Mouse (Mus musculus) NIH3T3 (cell line): ENCODE measurements around the gene 1700025G04Rik.

Source experiments
- DNase-seq: peaks from one replicate; pipeline ENCODE4 v3.0.0-alpha.2; 2012; ENCODE audit warnings: low read depth

The 1700025G04Rik gene

DNA sequence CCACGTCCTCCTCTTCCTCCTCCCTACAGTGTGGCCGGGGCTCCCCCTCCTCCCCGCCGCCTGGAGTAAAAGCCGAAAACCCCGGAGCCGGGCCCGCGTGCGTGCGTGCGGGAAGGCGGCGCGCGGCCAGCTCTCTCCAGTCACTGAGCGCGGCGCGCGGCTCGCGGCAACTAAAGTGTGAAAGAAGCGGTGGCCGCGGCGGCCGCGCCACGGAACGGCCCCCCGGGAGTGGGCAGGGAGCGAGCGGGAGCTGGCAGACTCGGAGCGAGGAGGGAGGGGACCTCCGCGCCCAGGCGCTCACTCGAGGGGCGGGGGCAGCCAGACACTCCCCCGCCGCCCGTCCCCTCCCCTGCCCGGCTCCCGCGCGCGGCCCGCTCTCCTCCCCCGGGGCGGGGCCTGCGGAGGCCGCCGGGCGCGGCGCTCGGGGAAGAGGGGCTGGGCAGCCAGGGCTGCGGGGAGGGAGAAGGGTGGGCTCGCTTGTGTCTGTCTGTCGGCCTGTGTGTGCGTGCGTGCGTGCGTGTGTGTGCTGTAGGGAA, at the start of gene 1700025G04Rik:
TSS of gene 1700025G04Rik (minus strand) at position 108 of the 536 bp plus-strand sequence.
- DNase-seq, result peak; percentile 90

DNA sequence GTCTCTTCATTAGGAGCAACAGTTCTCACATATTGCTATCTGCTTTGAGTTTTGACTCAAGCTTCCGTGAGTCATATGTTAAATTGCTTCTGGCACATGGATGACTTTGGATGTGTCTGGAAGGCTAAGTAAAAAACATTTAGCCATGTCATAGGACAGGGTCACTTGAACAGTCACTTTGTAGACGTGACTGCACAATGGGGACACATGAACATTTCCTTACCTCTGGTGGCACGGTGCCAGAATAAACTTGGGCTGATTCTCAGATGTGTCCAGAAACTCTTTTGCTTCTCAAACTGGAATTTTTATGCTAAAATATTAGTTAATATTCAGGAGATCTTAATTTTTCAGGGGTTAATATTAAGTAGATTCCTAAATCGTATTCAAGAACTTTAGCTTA, 49.6 kb upstream of the 1700025G04Rik start:
- no peak for DNase-seq

DNA sequence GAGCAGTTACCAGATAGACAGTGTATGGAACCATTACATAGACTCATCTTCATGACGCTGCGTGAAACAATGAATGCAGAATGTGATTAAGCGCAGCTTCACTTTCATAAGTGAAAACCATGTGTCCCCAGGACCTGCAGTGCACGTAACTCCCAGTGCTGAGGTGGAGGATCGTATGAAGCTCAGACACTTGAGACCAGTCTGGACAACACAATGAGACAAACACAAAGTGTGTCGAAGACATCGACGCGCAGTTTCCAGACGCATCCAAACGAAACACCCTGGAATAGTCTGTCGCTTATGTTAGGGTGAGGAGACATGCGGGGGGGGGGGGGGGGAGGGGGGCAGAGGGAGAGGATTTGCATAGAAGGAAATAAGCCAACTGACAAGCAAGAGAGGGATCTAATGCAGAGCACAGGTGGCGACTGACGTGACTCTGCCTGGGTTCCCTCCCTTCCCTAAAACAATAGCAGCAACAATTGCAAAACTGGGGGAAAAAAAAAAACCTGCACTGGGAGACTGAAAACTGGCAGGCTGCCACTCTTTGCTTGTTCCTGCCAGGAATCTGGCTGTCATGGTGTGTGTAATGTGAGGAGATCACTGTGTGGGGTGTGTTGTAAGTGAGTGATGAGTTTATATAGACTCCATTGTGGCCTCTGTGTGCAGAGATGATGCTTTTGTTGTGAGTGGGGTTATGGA, 40.3 kb upstream of the 1700025G04Rik start:
- DNase-seq, result peak; percentile 79

DNA sequence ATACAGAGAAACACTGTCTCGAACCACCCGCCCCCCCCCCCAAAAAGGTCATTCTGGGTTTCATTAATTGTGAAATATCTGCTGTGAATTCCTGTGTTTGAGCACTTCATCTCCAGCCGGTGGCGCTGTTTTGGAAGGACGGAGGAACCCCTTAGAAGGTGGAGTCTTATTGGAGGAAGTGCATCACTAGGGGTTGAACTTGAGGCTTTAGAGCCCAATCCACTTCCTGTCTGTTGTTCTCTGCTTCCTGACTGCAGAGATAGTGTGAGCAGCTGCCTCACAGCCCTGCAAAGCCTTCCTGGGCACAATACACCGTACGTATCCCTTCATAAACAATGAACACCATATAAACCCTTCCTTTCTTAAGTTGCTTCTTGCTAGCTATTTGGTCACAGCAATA, 35.5 kb upstream of the 1700025G04Rik start:
- DNase-seq, result no peak

DNA sequence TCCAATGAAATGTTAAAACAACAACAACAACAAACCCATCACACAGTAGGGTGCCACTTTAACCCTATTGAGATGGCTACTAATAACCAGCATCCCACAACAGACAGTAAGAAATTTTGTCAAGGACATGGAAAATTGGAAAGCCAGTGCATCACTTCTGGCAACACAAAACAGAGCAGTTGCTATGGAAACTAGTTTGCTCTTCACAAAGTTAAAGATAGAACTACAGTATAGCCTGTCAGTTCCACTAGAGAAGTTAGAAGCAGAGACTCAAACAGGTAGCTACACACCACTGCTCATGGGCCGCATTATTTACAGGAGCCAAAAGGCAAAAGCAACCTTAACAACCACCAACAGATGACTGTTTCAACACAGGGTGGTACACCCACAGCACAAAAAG, 20.2 kb upstream of the 1700025G04Rik start:
- no peak for DNase-seq

DNA sequence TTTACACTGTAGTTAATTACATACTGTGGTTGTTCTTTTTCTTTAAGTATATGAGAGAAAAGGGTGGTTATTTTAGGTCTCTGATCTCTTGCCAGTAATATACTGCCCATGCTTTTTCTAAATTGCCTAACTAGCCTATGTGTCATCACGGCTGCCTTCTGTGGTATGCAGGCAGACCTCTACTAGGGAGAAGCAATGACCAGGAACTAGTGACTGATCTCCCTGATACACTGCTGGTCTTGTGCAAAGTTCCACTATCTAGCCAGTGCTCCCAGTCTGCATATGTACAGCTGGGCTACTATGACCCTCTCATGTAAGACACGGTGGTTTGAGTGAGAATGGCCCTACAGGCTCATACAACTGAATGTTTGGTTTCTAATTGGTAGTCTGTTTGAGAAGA, 16.2 kb upstream of the 1700025G04Rik start:
- DNase-seq, result peak; percentile 40

DNA sequence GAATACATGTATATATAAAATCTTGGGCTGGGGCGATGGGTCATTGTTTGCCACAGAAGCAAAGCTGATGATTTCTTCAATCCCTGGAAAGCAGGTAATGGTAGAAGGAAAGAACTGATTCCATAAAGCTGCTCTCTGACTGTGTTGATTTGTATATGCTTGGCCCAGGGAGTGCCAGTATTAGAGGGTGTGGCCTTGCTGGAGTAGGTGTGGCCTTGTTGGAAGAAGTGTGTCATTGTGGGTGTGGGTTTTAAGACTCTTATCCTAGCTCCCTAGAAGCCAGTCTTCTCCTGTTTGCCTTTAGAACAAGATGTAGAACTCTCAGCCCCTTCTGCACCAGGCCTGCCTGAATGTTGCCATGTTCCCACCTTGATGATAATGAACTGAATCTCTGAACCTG, 15.3 kb upstream of the 1700025G04Rik start:
- DNase-seq, result no peak

DNA sequence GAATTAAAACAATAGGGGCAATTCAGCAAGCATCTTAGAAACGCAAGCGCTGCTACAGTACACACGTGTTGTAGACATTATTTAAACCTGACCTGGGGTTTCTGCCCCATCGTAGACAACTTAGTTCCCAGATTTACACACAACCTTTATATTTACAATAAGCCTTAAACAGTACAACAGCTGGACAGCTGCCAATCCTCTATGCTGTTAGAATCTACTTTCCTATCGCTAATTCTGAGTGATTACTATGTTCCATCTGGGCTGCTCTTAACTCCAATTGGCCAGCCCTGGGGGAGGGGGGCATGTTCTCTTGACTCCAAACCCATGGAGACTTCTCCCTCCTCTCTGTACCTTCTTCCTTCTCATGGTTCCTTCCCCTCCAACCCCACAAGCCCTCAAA, 11.8 kb upstream of the 1700025G04Rik start:
- no peak for DNase-seq

DNA sequence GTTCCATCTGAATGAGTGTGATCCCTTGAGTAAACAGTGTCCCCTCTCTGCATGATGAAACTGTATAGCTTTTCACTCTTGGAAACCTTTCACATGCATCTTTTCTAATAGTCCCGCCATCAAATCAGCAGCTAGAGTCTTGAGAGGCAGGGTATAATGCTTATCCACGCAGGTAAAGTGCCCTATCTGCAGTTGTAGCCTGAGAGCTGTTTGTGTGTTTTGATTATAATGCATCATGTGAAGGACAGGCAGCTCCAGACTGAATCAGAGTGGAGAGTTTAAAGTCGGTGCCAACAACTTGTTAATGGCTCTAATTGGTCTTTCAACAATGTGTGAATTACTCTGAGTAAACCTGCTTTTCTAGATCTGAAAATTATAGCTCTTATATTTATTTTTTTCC, 6.1 kb upstream of the 1700025G04Rik start:
- DNase-seq, result no peak

DNA sequence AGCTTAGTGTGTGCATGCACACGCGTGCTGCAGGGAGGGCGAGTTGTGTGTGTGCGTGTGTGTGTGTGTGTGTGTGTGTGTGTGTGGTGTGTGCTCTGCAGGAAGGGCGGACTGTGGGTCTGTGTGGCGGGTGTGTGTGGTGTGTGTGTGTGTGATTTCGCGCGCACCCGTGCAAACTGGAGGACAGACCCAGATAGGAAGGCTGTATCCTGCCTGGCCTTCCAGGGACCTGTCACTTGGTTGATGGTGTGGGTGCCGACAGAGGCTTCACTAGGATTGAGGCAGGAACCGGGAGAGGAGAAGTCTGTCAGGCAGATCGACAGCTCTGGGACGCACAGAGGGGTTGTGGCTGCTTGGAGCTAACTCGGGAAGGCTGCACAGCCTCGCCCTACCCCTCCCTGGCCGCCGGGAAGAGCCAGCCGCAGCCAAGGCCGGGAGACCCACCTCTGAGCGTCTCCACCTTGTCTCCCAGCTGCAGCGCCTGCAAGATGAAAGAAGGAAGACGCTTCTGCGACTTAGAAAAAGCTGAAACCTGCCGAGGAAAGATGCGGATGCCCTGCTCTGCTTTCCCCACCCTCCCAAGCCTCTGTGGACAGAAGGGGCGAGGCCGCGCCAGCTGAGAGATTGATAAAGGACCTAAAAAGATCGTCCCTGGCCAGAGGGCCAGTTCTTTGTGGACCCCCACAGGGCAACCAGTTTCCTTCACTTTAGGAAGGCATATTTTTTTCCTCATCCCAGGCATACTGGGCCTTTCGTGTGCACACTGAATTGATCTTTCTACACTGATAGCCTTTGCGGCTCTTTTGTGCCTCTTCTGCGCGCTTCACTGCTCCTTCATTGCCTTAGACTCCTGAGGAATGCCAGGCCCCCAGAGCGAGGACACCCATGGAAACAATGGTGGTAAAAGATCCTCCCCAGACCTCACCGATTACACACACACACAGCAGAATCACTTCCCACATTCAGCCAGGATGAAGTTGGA, 930 bp upstream of the 1700025G04Rik start:
- peak; percentile 53 for DNase-seq

DNA sequence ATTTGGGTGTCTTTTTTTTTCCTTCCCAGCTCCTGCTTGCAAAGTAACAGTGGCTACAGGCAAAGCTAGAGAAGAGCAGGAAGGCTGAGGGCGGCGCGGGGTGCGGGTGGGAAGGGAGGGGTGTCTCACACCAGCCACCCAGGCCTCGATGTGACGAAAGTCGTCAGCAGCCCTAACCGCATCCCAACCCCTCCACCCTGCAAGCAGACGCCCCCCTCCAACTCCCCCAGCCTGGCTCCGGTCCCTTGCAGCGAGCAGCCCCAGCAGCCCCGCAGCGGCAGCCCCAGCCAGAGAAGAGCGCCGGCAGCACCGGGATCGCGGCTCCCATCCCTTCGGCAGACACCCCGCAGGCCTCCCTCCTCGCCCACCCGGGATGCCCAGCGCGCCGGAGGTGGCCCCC, 399 bp downstream of the 1700025G04Rik start:
- peak; percentile 51 for DNase-seq

DNA sequence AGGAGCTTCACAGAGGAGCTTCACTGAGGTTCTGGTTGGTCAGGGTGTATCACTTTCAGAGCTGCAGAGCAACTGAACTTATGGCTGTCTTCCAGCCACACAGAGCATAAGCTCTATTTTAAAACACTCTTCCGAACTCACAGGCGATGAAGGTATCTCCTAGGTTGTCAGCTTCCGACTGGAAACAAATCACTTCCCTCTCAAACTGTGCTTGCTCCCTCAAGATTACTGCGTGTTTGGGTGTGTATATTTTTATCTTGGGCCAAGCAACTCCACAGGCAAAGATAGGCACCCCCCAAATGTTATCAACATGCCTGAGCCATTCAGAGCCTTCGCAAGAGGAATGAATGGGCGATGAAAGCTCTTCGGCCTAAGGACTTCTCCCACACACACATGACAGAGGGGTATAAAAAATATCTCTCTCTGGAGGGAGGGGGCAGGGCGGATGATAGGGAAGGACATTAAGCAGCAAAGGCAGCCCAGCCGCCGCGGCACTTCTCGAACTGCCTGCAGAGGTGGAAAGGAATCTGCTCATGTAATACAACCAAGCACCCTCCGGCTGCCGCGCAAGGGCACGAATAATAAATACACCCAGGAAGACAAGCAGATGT, 1.0 kb downstream of the 1700025G04Rik start:
- peak; percentile 64 for DNase-seq

DNA sequence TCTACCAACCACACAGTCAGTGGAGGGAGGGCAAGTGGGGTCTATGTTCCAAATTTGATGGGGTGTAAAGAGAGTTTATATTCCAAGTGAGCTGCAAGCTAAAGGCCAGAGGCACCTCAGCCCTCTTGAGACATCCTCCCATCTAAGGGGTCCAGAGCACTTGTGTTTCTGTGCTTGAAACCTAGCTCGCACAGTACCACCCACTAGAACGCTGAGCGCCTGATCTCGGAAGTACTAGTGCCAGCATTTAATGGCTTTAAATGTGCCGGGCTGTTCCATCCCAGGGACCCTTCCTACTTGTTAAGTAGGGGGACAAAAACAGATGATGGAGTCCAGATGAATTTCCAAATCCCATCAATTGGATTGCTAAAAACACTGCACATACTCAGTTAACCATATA, 1.9 kb downstream of the 1700025G04Rik start:
- no peak for DNase-seq

DNA sequence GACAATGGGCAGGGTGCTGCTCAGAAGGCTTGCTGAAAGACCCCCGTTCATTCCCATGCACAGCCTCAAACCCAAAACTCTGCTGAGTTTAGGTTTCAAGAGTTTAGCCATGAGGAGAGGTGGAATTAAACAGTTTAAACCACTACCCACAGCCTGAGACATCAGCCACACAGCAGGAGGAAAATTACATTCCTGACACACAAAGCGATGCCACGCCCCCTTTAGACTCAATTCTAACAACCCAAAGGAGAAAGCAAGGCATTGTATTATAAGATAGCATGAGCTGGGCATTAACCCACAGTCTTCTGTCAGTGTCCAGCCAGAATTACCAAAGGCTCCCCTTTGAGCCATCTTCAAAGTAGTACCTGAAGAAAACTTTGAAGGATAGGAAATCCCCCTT, 3.0 kb downstream of the 1700025G04Rik start:
- DNase-seq, result peak; percentile 20

DNA sequence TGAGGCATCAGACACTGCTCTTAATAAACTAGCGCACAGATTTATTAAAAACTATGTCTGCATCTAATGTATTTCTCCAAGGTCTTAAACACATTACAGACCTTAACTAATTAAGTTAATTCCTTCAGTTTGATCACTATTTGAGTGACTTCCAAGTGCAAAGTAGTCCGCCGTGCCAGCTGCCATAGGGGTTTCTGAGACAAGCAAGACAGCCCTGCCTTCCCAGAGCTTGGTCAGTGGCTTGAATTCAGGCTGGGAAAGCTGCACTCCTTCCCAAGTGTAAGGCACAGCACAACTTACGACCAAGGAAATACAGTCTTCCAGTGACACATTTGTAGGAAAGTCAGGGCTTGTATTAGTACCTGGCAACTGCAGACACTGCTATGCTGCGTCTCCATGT, 4.4 kb downstream of the 1700025G04Rik start:
- no peak for DNase-seq

DNA sequence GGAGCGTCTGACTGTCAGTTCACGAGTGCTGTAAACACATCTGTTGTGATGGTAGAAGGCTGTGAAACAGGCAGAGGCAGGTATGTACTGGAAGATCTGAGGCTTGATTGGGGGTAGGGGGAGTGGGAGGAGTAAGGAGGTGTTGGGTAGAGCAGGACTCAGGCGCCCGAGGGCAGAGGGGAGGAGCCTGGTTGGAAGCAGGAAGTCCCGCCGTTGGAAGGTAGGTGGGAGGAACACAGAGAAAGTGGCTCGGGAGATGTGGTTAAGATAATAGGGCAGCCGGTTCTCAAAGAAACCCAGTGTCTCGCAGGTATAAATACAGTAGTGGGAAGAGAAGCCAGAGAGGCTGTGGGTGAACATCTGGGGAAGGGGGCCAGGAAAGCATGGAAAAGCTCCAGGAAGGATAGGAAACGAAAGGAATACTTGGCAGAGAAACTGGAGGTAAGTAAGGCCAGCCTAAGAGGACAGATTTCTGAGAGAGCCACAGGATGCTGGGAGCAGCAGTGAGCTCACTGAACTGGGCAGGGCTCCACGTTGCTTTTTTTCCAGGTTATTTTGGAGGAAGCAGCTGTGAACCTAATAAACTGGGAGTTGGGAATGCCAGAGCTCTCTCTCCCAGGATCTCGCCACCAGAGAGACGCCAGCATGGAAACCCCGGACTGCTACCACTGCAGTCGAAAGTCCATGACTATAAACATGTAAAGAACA, 5.1 kb downstream of the 1700025G04Rik start:
- peak; percentile 53 for DNase-seq

DNA sequence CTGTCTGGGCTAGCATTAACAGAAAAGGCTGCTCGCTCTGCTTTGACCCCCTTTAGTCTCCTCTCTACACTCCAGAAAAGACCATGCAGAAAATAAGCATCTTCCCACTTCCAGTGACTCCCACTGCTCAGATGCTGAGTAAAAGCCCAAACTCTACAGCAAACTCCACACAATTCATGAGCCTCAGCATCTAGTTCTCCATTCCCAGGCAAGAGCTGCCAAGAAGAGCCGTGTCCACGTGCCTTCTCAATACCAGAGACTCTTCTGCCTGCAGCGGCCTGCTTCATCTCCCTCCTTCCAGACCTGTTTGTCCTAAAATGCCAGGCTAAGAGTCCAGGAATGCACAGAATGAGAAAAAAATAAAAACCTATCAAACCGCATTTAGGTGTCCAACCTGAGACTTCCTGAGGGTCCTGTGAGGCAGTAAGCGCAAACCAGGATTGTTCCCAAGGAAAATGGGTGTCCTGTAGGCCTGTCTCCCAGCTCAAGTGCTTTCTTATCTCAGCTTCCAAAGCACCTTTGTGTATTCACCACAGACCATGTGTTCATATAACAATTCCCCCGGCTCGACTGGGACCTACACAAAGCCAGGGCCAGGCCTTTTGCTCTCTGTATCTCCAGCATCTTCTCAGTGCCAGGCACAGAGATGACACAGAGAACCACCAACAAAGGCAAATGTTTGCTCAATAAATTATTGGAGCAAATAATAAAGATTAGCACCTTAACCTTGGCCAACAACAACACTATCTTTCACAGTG, 7.8 kb downstream of the 1700025G04Rik start:
- DNase-seq, result no peak

DNA sequence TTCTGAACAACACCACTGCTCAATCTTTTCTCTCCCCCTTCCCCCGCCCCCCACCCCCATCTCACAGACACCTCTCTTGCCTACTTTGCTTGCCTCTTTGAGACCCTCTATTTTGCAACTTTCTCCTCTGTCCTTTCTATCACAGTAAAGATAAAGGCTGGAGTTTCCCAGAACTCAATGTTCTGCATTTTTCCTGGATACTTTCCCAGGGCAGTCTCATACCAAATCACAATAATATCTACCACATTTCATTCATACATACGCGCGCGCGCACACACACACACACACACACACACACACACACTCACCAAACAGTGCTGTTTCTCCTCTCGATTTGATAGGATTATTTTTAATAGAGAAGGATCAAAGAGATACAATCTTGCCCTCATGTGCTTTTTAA, 8.8 kb downstream of the 1700025G04Rik start:
- DNase-seq, result peak; percentile 25

DNA sequence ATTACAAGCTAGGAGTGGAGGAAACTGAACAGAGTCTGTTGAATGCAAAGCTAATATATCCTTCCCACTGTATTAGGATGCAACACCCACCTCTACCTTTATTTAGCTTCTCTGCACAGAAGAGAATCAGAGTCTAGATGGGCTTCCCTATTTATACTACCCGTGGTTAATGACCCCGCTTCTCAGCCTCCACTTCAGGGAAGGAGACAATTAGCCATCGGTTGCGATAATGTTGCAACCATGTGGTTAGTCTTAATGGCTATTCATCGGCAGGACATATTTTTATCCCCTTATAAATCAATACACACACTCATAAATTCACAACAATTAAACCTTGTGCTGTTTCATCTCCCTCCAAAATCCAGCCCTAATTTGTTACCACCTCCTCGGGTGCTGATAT, 9.7 kb downstream of the 1700025G04Rik start:
- no peak for DNase-seq

DNA sequence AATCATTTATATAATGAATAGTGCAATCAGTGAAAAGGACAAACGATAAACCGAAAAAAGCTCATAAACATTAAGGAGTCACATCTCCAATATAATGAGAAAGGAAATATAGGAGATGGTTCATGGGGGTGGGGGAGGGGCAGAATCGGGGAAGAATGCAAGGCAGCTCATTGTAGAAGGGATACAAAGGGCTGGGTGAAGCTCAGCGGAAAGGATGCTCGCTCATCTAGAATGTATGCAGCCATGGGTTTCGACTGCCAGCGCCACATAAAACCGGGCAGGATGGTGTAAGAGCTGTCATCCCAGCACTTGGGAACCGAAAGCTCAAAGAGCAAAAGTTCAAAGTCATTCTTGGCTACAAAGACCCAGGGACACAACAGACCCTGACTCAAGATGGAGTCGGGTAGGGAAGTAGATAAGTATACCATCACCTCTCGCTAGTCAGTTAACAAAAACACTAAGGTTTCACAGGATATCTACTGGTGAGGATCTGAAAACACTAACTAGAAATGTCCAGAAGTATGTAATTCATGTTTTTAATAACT, 12.7 kb downstream of the 1700025G04Rik start:
- DNase-seq, result no peak
